Mouse (Mus musculus) liver, adult 2 months (tissue): ENCODE data around the gene 4921536K21Rik.

Source experiments
- CTCF ChIP-seq: fragments of 200-500 bp; IDR thresholded peaks from 2 replicates; pipeline ENCODE4 v1.5.1; 2011; ENCODE audit warnings: low read depth, low read length, control low read depth
- POLR2A ChIP-seq: fragments of 200-500 bp; IDR thresholded peaks from 2 replicates; pipeline ENCODE4 v1.6.1; 2011; ENCODE audit warnings: low read length, control low read depth; ENCODE audit not compliant: insufficient read depth; ENCODE audit errors: extremely low read depth

- TF ChIP-seq CTCF (no peak), POLR2A (no peak)
Measured at GRCm38 (mm10) chr11:3941371-3941770, 46.5 kb upstream of the 4921536K21Rik start.
